Mouse (Mus musculus) testis, adult 2 months (tissue): ENCODE results near the gene Tchhl1. TPM values are rescaled to one million over a fixed set of nuclear protein-coding genes. Genes with fewer than 3 reads are reported as not detected.

ENCODE experiments used
- H3K27ac ChIP-seq: fragments of 200-500 bp; 2 replicates; pipeline ENCODE4 v1.5.1; 2012; ENCODE audit warnings: low read depth, low read length; ENCODE audit not compliant: control insufficient read depth, insufficient read depth
- H3K27me3 ChIP-seq: fragments of 200-500 bp; 2 replicates; pipeline ENCODE4 v1.6.1; 2012; ENCODE audit warnings: mild to moderate bottlenecking, low read length, moderate library complexity; ENCODE audit not compliant: control insufficient read depth, insufficient read depth
- H3K36me3 ChIP-seq: fragments of 200-500 bp; 2 replicates; pipeline ENCODE4 v1.6.1; 2012; ENCODE audit warnings: mild to moderate bottlenecking, low read length; ENCODE audit not compliant: control insufficient read depth, insufficient read depth
- H3K4me1 ChIP-seq: fragments of 200-500 bp; 2 replicates; pipeline ENCODE4 v1.6.1; 2012; ENCODE audit warnings: low read length; ENCODE audit not compliant: control insufficient read depth, insufficient read depth
- H3K4me3 ChIP-seq: fragments of 200-500 bp; 2 replicates; pipeline ENCODE4 v1.5.1; 2012; ENCODE audit warnings: low read depth, mild to moderate bottlenecking, low read length, moderate library complexity, mixed read lengths; ENCODE audit not compliant: control insufficient read depth
- CTCF ChIP-seq: fragments of 200-500 bp; IDR thresholded peaks from 2 replicates; pipeline ENCODE4 v1.5.1; 2012; ENCODE audit warnings: low read depth, mild to moderate bottlenecking, inconsistent platforms, low read length, moderate library complexity; ENCODE audit not compliant: control insufficient read depth, insufficient read depth, insufficient replicate concordance
- POLR2A ChIP-seq: fragments of 200-500 bp; IDR thresholded peaks from 2 replicates; pipeline ENCODE4 v1.6.1; 2012; ENCODE audit warnings: low read depth, mild to moderate bottlenecking, inconsistent platforms, low read length, moderate library complexity; ENCODE audit not compliant: control insufficient read depth
- polyA plus RNA-seq: library from polyadenylated mRNA; depleted of rRNA; stranded (reverse); fragments of >200 nt; gene quantifications from 2 replicates; pipeline ENCODE4 v1.2.3, GENCODE M21; 2012

Gene Tchhl1
- polyA plus RNA-seq, 1 experiment: not detected

DNA sequence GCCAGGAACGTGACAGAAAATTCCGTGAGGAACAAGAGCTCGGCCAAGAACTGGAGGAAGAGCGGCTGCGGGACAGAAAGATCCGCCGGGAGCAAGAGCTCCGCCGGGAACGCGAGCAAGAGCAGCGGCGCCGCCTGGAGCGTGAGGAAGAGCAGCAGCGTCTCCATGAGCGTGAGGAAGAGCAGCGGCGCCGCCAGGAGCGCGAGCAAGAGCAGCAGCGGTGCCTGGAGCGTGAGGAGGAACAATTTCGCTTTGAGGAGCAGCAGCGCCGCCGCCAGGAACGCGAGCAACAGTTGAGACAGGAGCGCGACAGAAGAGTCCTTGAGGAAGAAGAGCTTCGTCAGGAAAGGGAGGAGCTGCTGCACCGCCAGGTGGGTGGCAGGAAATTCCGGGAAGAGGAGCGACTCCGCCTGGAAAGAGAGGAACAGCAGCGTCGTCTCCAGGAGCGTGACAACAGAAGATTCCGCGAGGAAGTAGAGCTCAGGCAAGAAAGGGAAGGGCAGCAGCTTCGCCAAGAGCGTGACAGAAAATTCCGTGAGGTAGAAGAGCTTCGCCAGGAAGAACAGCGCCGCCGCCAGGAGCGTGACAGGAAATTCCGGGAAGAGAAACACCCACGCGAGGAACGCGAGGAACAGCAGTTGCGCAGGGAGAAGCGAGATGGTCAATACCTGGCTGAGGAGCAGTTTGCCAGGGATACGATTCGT is 21.3 kb upstream of the Tchhl1 start:
- Histone ChIP-seq H3K4me1 (peaks cover 27% of the 10 kb centered on the region), H3K36me3 (no peaks in the 10 kb centered on the region), H3K4me3 (peak overlapping the region; percentile 85), H3K27me3 (peaks cover 4% of the 10 kb centered on the region; the same call in 1 of the 2 replicates), H3K27ac (no peak overlapping the region)
- peak; percentile 68; the same call in 1 of the 2 replicates for TF ChIP-seq POLR2A
- no peak for TF ChIP-seq CTCF

DNA sequence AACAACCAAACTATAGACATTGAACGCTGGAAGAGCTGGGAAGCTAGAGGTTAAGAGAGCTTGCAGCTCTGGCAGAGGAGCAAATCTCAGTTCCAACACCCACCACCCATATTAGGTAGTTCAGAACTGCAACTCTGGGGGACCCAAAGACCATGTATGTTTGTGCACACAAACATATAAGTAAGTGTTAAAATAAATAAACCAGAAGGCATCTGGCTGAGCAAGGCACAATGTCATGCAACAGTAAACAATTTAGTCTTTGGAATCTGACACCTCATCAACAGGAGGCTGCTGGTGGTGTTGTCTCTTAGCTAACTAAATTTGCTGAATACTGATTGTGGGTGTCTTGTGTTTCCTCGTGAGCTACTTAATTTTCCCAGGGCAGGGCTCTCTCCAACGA is 2.0 kb upstream of the Tchhl1 start:
- Histone ChIP-seq H3K27me3 (no peaks in the 10 kb centered on the region), H3K27ac (no peak overlapping the region), H3K36me3 (no peaks in the 10 kb centered on the region), H3K4me1 (no peaks in the 10 kb centered on the region), H3K4me3 (no peak overlapping the region)
- TF ChIP-seq CTCF: no peak
- TF ChIP-seq POLR2A: no peak

DNA sequence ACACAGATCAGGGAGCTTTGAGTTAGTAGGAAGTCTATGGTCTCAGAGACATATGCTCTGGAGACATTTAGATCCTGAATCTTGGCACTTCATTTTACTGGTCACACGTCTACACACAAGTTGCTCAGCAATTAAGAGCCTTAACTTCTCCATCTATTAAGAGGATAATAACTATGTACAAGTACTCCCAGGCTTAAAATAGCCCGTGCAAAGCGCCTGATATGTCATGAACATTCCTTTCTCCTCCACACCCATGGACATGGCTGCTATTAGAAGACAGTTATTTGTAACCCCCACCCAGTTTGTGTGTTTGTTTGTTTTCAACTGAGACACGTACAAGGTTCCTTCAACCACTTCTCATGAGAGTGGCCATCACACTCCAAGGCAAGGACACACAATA is 1.4 kb upstream of the Tchhl1 start:
- no peaks in the 10 kb centered on the region for H3K36me3 ChIP-seq
- no peak overlapping the region for H3K4me3 ChIP-seq
- H3K27ac ChIP-seq: no peak overlapping the region
- TF ChIP-seq POLR2A (no peak), CTCF (no peak)
- H3K4me1 ChIP-seq: no peaks in the 10 kb centered on the region
- H3K27me3 ChIP-seq: no peaks in the 10 kb centered on the region

GRCm38 (mm10) chr3:93469629-93470028 is 1.1 kb downstream of the Tchhl1 start:
- Histone ChIP-seq H3K27ac (no peak overlapping the region), H3K27me3 (no peaks in the 10 kb centered on the region), H3K4me1 (no peaks in the 10 kb centered on the region), H3K36me3 (no peaks in the 10 kb centered on the region), H3K4me3 (no peak overlapping the region)
- TF ChIP-seq POLR2A (no peak), CTCF (no peak)

- H3K27me3 ChIP-seq: no peaks in the 10 kb centered on the region
- no peaks in the 10 kb centered on the region for H3K36me3 ChIP-seq
- no peak for TF ChIP-seq POLR2A
- no peak for TF ChIP-seq CTCF
- H3K27ac ChIP-seq: no peak overlapping the region
- H3K4me1 ChIP-seq: no peaks in the 10 kb centered on the region
- H3K4me3 ChIP-seq: no peak overlapping the region
These were observed 11.5 kb downstream of the Tchhl1 start for GRCm38 (mm10) chr3:93480053-93480452.

- H3K4me1 ChIP-seq: no peaks in the 10 kb centered on the region
- H3K27ac ChIP-seq: no peak overlapping the region
- no peaks in the 10 kb centered on the region for H3K27me3 ChIP-seq
- TF ChIP-seq POLR2A (no peak), CTCF (no peak)
- H3K4me3 ChIP-seq: no peak overlapping the region
- no peaks in the 10 kb centered on the region for H3K36me3 ChIP-seq
These were observed 13.5 kb downstream of the Tchhl1 start for GRCm38 (mm10) chr3:93481982-93482616.

DNA sequence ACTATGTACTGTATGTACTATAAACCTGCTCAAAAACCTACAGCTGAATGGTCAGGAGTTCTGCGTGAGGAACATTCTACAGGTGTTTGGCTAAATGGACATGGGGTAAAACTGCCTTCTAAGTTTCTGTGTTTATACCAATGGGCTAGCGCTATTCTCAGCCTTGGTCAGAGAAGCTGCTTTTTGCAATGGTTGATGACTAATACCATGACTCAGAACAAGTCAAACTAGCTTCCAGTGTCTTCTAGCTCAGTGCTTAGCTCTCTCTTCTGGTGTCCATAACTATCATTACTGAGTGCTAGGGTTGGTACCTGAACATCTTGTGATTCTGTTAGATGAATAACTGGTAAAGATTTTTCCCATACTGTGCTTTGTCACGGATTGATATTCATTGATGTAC is 17.1 kb downstream of the Tchhl1 start:
- Histone ChIP-seq H3K4me3 (no peak overlapping the region), H3K4me1 (no peaks in the 10 kb centered on the region), H3K36me3 (no peaks in the 10 kb centered on the region), H3K27ac (no peak overlapping the region), H3K27me3 (no peaks in the 10 kb centered on the region)
- TF ChIP-seq POLR2A (no peak), CTCF (no peak)
